27 mouse cellular contexts compared by ENCODE assay signal in genomic region chr16:39453400-39454138, GRCm38 (mm10).
A peak's percentile ranks its signal among the peaks of the same experiment; 100 is the strongest.
DNase-seq lines count a peak whose midpoint lies in the region; ATAC-seq and TF ChIP-seq lines count a peak whose summit lies in the region.
"Had no signal": no experiment of that assay in that cellular context is flagged by ENCODE, and none has a peak within 500 bp of the region (broad histone marks: within the 10 kb centered on the region; RNA-seq: fewer than 3 reads in every experiment).

No protein-coding gene starts in this region.

- 75% methylated on average over 5 of the region's 5 CpGs for WGBS in embryonic facial prominence, embryonic 11.5 days
- 77% methylated on average over 5 of the region's 5 CpGs for WGBS in embryonic facial prominence, embryonic 10.5 days
- 43% methylated on average over 5 of the region's 5 CpGs for WGBS in forebrain, embryonic 12.5 days
- 41% methylated on average over 5 of the region's 5 CpGs for WGBS in forebrain, postnatal 0 days

- no peaks in the 10 kb centered on the region for H3K4me1 ChIP-seq in embryonic facial prominence, embryonic 11.5 days (ENCODE audit: control insufficient read depth, insufficient read depth, low read length)
- H3K4me1 ChIP-seq in embryonic facial prominence, embryonic 10.5 days: no peaks in the 10 kb centered on the region
- H3K4me1 ChIP-seq in forebrain, embryonic 12.5 days: peaks cover 10% of the 10 kb centered on the region; the same call in 1 of the 2 replicates
- no peaks in the 10 kb centered on the region for H3K4me1 ChIP-seq in forebrain, postnatal 0 days (ENCODE audit: insufficient read depth)
- H3K4me1 ChIP-seq: embryonic facial prominence, embryonic 12.5 days; heart, embryonic 10.5 days; heart, embryonic 15.5 days; hindbrain, embryonic 12.5 days; intestine, embryonic 15.5 days; limb, embryonic 10.5 days; limb, embryonic 15.5 days; liver, embryonic 13.5 days; megakaryocyte, embryonic 14.5 days had no signal

- H3K9ac ChIP-seq in embryonic facial prominence, embryonic 11.5 days (replicated peaks; ENCODE audit: low read length): no peak overlapping the region
- no peak overlapping the region for H3K9ac ChIP-seq in forebrain, embryonic 12.5 days
- H3K9ac ChIP-seq in forebrain, postnatal 0 days: no peak overlapping the region
- H3K9ac ChIP-seq: embryonic facial prominence, embryonic 12.5 days; heart, embryonic 15.5 days; hindbrain, embryonic 12.5 days; intestine, embryonic 15.5 days; limb, embryonic 15.5 days; liver, embryonic 13.5 days; midbrain, embryonic 12.5 days had no signal

- no peaks in the 10 kb centered on the region for H3K27me3 ChIP-seq in embryonic facial prominence, embryonic 11.5 days (ENCODE audit: control insufficient read depth, insufficient read depth, low read length)
- H3K27me3 ChIP-seq in embryonic facial prominence, embryonic 10.5 days (replicated peaks; ENCODE audit: low read depth, poor library complexity, severe bottlenecking): no peaks in the 10 kb centered on the region
- H3K27me3 ChIP-seq in forebrain, embryonic 12.5 days: no peaks in the 10 kb centered on the region
- no peaks in the 10 kb centered on the region for H3K27me3 ChIP-seq in forebrain, postnatal 0 days (ENCODE audit: insufficient read depth, low read length)
- H3K27me3 ChIP-seq: embryonic facial prominence, embryonic 12.5 days; heart, embryonic 15.5 days; hindbrain, embryonic 12.5 days; intestine, embryonic 15.5 days; limb, embryonic 15.5 days; liver, embryonic 13.5 days; megakaryocyte, embryonic 14.5 days; midbrain, embryonic 12.5 days had no signal

- H3K9me3 ChIP-seq in embryonic facial prominence, embryonic 11.5 days (replicated peaks; ENCODE audit: control insufficient read depth, low read length): no peaks in the 10 kb centered on the region
- H3K9me3 ChIP-seq in embryonic facial prominence, embryonic 10.5 days: no peaks in the 10 kb centered on the region
- no peaks in the 10 kb centered on the region for H3K9me3 ChIP-seq in forebrain, embryonic 12.5 days
- H3K9me3 ChIP-seq in forebrain, postnatal 0 days (ENCODE audit: low read length): no peaks in the 10 kb centered on the region
- H3K9me3 ChIP-seq: embryonic facial prominence, embryonic 12.5 days; heart, embryonic 10.5 days; heart, embryonic 15.5 days; hindbrain, embryonic 12.5 days; intestine, embryonic 15.5 days; limb, embryonic 10.5 days; limb, embryonic 15.5 days; liver, embryonic 13.5 days; midbrain, embryonic 12.5 days had no signal

- no peak overlapping the region for H3K4me2 ChIP-seq in embryonic facial prominence, embryonic 11.5 days (ENCODE audit: low read depth, low read length)
- no peak overlapping the region for H3K4me2 ChIP-seq in forebrain, embryonic 12.5 days
- no peak overlapping the region for H3K4me2 ChIP-seq in forebrain, postnatal 0 days (ENCODE audit: low read depth)
- H3K4me2 ChIP-seq: embryonic facial prominence, embryonic 12.5 days; heart, embryonic 15.5 days; hindbrain, embryonic 12.5 days; intestine, embryonic 15.5 days; limb, embryonic 15.5 days; liver, embryonic 13.5 days; midbrain, embryonic 12.5 days had no signal

- no peak for TF ChIP-seq CTCF in forebrain, postnatal 0 days (IDR thresholded peaks at IDR 0.05; ENCODE audit: low read depth)

- peak; percentile 3 for DNase-seq in embryonic facial prominence, embryonic 11.5 days (ENCODE audit: low spot score)
- no peak for DNase-seq in embryonic facial prominence, embryonic 10.5 days (ENCODE audit: low spot score)
- DNase-seq in R1 (ENCODE audit: low read depth, low spot score): peak; percentile 2
- peak; percentile 4 for DNase-seq in forebrain, postnatal 0 days
- DNase-seq in left cerebral cortex, adult 18-20 months (ENCODE audit: low spot score in 2 of 2): no peak
- DNase-seq in cerebellum, adult 9-10 months: no peak
- DNase-seq: adrenal gland, adult 8-10 months; cerebellum, adult 11 months; cerebellum, postnatal 10 days; gastrocnemius, postnatal 10 days; kidney, adult 2 months; liver, embryonic 13.5 days; lung, adult 18-20 months; lung, postnatal 4 days; thymus, postnatal 4 days had no signal

- H3K27ac ChIP-seq in embryonic facial prominence, embryonic 11.5 days (replicated peaks; ENCODE audit: low read depth, low read length): no peak overlapping the region
- H3K27ac ChIP-seq in embryonic facial prominence, embryonic 10.5 days (replicated peaks): no peak overlapping the region
- no peak overlapping the region for H3K27ac ChIP-seq in forebrain, embryonic 12.5 days
- H3K27ac ChIP-seq in forebrain, postnatal 0 days (ENCODE audit: low read depth, low read length): no peak overlapping the region
- H3K27ac ChIP-seq: embryonic facial prominence, embryonic 12.5 days; heart, embryonic 10.5 days; heart, embryonic 15.5 days; hindbrain, embryonic 12.5 days; hindbrain, postnatal 0 days; intestine, embryonic 15.5 days; limb, embryonic 10.5 days; limb, embryonic 15.5 days; liver, embryonic 13.5 days; midbrain, embryonic 12.5 days had no signal

- no peaks in the 10 kb centered on the region for H3K36me3 ChIP-seq in embryonic facial prominence, embryonic 11.5 days (replicated peaks; ENCODE audit: control insufficient read depth, insufficient read depth, low read depth, low read length)
- H3K36me3 ChIP-seq in embryonic facial prominence, embryonic 10.5 days (replicated peaks): no peaks in the 10 kb centered on the region
- H3K36me3 ChIP-seq in forebrain, embryonic 12.5 days (replicated peaks): no peaks in the 10 kb centered on the region
- no peaks in the 10 kb centered on the region for H3K36me3 ChIP-seq in forebrain, postnatal 0 days (ENCODE audit: insufficient read depth)
- H3K36me3 ChIP-seq: embryonic facial prominence, embryonic 12.5 days; heart, embryonic 10.5 days; heart, embryonic 15.5 days; hindbrain, embryonic 12.5 days; intestine, embryonic 15.5 days; limb, embryonic 10.5 days; limb, embryonic 15.5 days; liver, embryonic 13.5 days; midbrain, embryonic 12.5 days had no signal

- ATAC-seq in embryonic facial prominence, embryonic 11.5 days (replicated peaks; ENCODE audit: insufficient number of reproducible peaks, low FRiP score, low TSS enrichment, low read depth): no peak
- peak; percentile 70 for ATAC-seq in forebrain, embryonic 12.5 days (ENCODE audit: low FRiP score)
- peak; percentile 25; the same call in 1 of the 2 replicates for ATAC-seq in forebrain, postnatal 0 days
- ATAC-seq: hindbrain, postnatal 0 days; intestine, embryonic 15.5 days; lung, postnatal 0 days had no signal

- no peak overlapping the region for H3K4me3 ChIP-seq in embryonic facial prominence, embryonic 11.5 days (ENCODE audit: low read depth, low read length)
- no peak overlapping the region for H3K4me3 ChIP-seq in embryonic facial prominence, embryonic 10.5 days
- H3K4me3 ChIP-seq in forebrain, embryonic 12.5 days (replicated peaks): no peak overlapping the region
- H3K4me3 ChIP-seq in forebrain, postnatal 0 days (ENCODE audit: low read depth, low read length): no peak overlapping the region
- H3K4me3 ChIP-seq: embryonic facial prominence, embryonic 12.5 days; heart, embryonic 10.5 days; heart, embryonic 15.5 days; hindbrain, embryonic 12.5 days; intestine, embryonic 15.5 days; limb, embryonic 10.5 days; limb, embryonic 15.5 days; liver, embryonic 13.5 days; megakaryocyte, embryonic 14.5 days; midbrain, embryonic 12.5 days had no signal

Comparison
In these comparisons a context has a peak if more than half of its experiments do, and no peak if none do; other contexts are left out.
1. DNase-seq: peak in embryonic facial prominence, embryonic 11.5 days (single experiment), R1 (single experiment) and forebrain, postnatal 0 days (single experiment); none in embryonic facial prominence, embryonic 10.5 days (single experiment), left cerebral cortex, adult 18-20 months (0 of 2) and cerebellum, adult 9-10 months (single experiment).